Mouse (Mus musculus) liver, adult 2 months (tissue): ENCODE measurements around the gene S100a6.

Experiments
- CTCF ChIP-seq: fragments of 200-500 bp; IDR thresholded peaks from 2 replicates; pipeline ENCODE4 v1.5.1; 2011; ENCODE audit warnings: low read depth, low read length, control low read depth
- POLR2A ChIP-seq: fragments of 200-500 bp; IDR thresholded peaks from 2 replicates; pipeline ENCODE4 v1.6.1; 2011; ENCODE audit warnings: low read length, control low read depth; ENCODE audit not compliant: insufficient read depth; ENCODE audit errors: extremely low read depth

DNA sequence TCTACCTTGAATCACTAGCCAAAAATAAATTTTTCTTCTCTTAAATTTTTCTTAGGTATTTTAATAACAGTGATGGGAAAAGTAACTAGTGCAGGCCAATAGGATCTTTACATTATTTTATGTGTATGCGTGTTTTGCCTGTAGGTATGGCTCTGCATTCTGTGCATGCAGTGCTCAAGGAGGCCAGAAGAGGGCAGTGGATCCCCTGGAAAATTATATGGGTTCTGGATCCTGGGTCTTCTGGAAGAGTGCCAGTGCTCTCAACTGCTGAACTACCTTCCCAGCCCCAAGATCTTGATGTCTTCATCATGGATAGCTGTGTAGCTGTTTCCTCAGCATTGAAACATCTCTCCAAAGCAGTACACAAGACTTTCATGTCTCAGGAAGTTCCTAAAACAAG lies 30.5 kb upstream of the S100a6 start:
- TF ChIP-seq CTCF: no peak
- no peak for TF ChIP-seq POLR2A
